Mouse (Mus musculus): ENCODE measurements around the gene Pik3cd. TPM values are rescaled to one million over a fixed set of nuclear protein-coding genes. Genes with fewer than 3 reads are reported as not detected.
A peak's percentile ranks its signal among the peaks of the same experiment; 100 is the strongest.

Pik3cd gene
- polyA plus RNA-seq, 1 experiment from 2014 or later: 3.8 TPM

DNA sequence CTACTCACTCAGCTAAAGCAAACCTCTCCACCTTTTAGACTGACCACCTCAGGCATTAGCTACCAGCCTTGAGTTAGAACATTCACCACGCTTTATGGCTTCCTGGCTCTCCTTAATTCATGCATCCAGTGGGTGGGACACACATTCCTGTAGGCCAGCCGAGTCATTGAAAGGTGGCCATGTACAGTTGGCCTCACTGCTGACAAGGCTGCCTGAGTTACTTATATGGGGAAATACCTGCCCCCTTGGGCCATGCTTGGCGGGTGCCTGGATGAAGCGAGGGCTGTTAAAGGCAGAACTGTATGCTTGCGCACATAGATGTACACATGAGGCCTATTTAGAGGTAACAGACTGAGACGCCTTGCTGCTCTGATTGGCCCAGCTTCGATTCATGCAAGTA, 37.9 kb upstream of the Pik3cd start:
- H3K9ac ChIP-seq (ENCODE audit: low read depth, low read length): no peak overlapping the region
- WGBS: 67% methylated on average over 7 of the region's 7 CpGs
- no peaks in the 10 kb centered on the region for H3K36me3 ChIP-seq (ENCODE audit: insufficient read depth, low read length)
- peaks cover 11% of the 10 kb centered on the region for H3K4me1 ChIP-seq (replicated peaks; ENCODE audit: insufficient read depth, low read length)
- H3K4me3 ChIP-seq (replicated peaks; ENCODE audit: low read depth, low read length): no peak overlapping the region
- no peak for TF ChIP-seq CTCF (IDR thresholded peaks at IDR 0.05; ENCODE audit: low read depth)
- DNase-seq (ENCODE audit: low spot score) (no peak), ATAC-seq (replicated peaks; ENCODE audit: low FRiP score, low read depth) (no peak)
- peak overlapping the region; percentile 25; the same call in 1 of the 2 replicates for H3K27ac ChIP-seq
- no peak overlapping the region for H3K4me2 ChIP-seq (ENCODE audit: low read length)
- no peaks in the 10 kb centered on the region for H3K27me3 ChIP-seq (ENCODE audit: insufficient read depth, low read length)
- H3K9me3 ChIP-seq (replicated peaks; ENCODE audit: low read length): no peaks in the 10 kb centered on the region

DNA sequence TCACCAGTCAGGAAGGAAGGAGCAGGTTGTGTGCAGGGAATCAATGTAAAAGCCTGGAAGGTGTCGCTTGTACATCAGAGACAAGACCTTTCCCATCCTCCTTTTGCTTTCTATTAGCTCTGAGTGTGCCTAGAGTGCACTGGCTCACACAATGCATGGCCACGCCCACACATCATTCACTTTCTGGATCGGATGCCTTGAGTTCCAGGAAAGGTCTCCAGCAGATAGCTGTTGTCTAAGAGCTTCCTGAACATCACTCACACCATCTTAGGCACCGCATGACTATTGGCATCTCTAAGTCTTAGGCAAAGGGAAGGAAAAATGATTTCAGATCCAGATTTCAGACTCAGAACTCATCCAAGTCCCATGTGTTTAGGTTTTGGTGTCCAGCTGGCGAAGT, 37.1 kb upstream of the Pik3cd start:
- Histone ChIP-seq H3K9ac (ENCODE audit: low read depth, low read length) (no peak overlapping the region), H3K4me3 (replicated peaks; ENCODE audit: low read depth, low read length) (no peak overlapping the region), H3K4me1 (replicated peaks; ENCODE audit: insufficient read depth, low read length) (peaks cover 14% of the 10 kb centered on the region), H3K4me2 (ENCODE audit: low read length) (no peak overlapping the region), H3K36me3 (ENCODE audit: insufficient read depth, low read length) (no peaks in the 10 kb centered on the region), H3K27me3 (ENCODE audit: insufficient read depth, low read length) (no peaks in the 10 kb centered on the region), H3K9me3 (replicated peaks; ENCODE audit: low read length) (no peaks in the 10 kb centered on the region), H3K27ac (no peak overlapping the region)
- WGBS: 78% methylated on average over 5 of the region's 5 CpGs
- TF ChIP-seq CTCF (IDR thresholded peaks at IDR 0.05; ENCODE audit: low read depth): no peak
- DNase-seq (ENCODE audit: low spot score): no peak
- ATAC-seq (replicated peaks; ENCODE audit: low FRiP score, low read depth): no peak

DNA sequence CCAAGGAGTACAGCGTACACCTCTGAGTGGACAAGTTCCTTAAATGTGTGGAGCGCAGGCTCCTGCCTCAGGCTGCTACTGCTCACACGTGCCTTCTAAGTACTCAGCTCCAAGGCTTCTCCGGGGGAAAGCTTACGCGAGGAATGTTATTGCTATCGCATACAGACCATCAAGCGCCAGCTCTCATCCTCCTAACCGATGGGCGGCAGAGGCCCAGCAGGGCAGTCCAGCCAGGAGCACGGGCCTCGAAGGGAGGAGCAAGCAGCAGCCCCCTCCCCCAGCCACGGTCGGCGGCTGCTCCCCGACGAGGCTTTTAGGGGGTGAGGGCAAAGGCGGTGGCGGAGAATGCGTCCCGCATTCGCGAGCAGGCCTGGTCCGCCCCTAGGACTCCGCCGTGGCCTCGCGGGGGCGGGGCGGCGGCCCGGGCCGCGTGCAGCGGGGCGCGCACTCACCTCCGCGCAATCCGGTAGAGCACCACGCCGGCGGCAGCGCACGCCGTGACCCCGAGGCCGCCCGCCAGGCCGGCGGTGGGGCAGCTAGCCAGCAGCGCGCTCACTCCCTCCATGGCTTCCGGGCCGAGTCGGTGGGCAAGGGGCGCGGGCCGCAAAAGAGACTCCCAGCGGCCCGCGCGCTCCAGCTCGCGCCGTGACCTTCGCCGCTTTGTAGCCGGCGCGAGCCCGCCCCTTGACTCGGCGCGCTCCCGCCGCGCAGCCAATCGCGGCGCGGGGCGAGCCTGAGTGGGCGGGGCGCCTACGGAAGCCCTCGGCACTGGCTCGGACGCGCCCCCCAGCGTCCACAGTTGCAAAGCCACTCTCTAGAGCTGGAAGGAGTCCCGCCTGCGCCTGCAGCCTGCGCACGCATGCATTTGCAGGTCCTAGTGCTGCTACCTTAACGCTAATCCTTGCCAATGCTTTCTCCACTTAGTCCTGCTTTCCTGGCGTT, 35.3 kb upstream of the Pik3cd start, which contains the start of gene Tmem201:
Gene Tmem201 (minus strand): TSS at position 662 of the 942 bp plus-strand sequence.
- Histone ChIP-seq H3K36me3 (ENCODE audit: insufficient read depth, low read length) (no peaks in the 10 kb centered on the region), H3K9ac (ENCODE audit: low read depth, low read length) (peak within 1 kb of the TSS; percentile 83), H3K27ac (peak within 1 kb of the TSS; percentile 77), H3K9me3 (replicated peaks; ENCODE audit: low read length) (no peaks in the 10 kb centered on the region), H3K27me3 (ENCODE audit: insufficient read depth, low read length) (no peaks in the 10 kb centered on the region), H3K4me2 (ENCODE audit: low read length) (peak within 1 kb of the TSS; percentile 91), H3K4me3 (replicated peaks; ENCODE audit: low read depth, low read length) (peak within 1 kb of the TSS; percentile 77), H3K4me1 (replicated peaks; ENCODE audit: insufficient read depth, low read length) (peaks cover 29% of the 10 kb centered on the region)
- ATAC-seq (replicated peaks; ENCODE audit: low FRiP score, low read depth) (peak; percentile 88), DNase-seq (ENCODE audit: low spot score) (peak; percentile 97)
- TF ChIP-seq CTCF (IDR thresholded peaks at IDR 0.05; ENCODE audit: low read depth): peak; percentile 81
- under 1% methylated on average over 93 of the region's 97 CpGs for WGBS

DNA sequence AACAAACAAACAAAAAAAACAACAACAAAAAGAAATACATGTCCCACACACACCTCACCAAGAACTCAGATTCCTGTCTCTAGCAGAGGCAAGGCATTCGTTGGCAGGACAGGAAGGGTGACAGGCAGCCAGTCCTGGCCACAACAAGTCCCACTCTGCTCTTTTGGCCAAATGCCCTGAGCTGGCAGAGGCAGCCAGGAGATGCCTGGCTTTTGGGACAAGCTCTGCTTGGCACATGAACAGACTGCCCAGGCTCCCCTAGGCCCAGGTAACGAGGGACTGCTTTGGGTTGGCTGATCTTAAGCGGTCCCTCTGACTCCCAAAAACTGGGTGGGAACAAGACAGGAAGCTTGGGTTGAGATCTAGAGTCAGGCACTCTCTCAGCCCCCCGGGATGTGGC, 34.2 kb upstream of the Pik3cd start:
- Histone ChIP-seq H3K4me1 (replicated peaks; ENCODE audit: insufficient read depth, low read length) (peaks cover 29% of the 10 kb centered on the region), H3K9me3 (replicated peaks; ENCODE audit: low read length) (no peaks in the 10 kb centered on the region), H3K4me2 (ENCODE audit: low read length) (peak overlapping the region; percentile 91), H3K27ac (no peak overlapping the region), H3K27me3 (ENCODE audit: insufficient read depth, low read length) (no peaks in the 10 kb centered on the region), H3K36me3 (ENCODE audit: insufficient read depth, low read length) (no peaks in the 10 kb centered on the region), H3K4me3 (replicated peaks; ENCODE audit: low read depth, low read length) (peak overlapping the region; percentile 77), H3K9ac (ENCODE audit: low read depth, low read length) (peak overlapping the region; percentile 83)
- ATAC-seq (replicated peaks; ENCODE audit: low FRiP score, low read depth) (no peak), DNase-seq (ENCODE audit: low spot score) (no peak)
- no peak for TF ChIP-seq CTCF (IDR thresholded peaks at IDR 0.05; ENCODE audit: low read depth)
- WGBS: 17% methylated on average over 4 of the region's 4 CpGs

DNA sequence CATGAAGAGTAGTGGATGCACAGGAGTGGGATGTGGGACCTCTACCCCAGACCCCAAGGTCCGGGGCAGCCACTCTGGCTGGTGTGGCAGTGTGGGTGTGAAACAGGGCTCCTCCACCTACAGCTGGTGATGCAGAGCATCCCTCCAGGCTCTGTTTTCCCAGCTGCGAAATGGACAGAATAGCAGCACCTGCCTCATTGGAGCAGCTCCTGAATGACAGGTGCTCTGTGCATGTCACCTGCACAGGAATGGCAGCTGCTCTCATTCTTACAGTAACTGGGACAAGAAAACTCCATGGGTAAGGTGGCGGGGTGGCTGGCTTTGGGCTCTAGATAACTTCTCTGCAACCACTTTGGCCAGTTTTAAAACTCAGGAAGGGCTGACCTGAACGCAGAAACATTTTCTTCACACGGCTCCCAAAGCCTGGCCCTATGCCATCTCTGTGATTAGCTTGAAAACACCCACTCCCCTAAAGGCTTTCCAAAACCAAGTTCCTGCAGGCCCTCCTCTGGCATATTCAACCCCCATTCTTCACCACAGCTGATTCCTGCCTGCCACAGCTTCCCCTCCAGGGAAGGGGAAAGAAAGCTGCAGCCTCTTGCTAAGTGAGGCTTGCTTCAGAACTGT, 33.4 kb upstream of the Pik3cd start:
- H3K27ac ChIP-seq: no peak overlapping the region
- WGBS: 63% methylated on average over 5 of the region's 5 CpGs
- H3K9ac ChIP-seq (ENCODE audit: low read depth, low read length): no peak overlapping the region
- DNase-seq (ENCODE audit: low spot score): no peak
- no peaks in the 10 kb centered on the region for H3K9me3 ChIP-seq (replicated peaks; ENCODE audit: low read length)
- peaks cover under 1% of the 10 kb centered on the region; the same call in 1 of the 2 replicates for H3K36me3 ChIP-seq (ENCODE audit: insufficient read depth, low read length)
- TF ChIP-seq CTCF (IDR thresholded peaks at IDR 0.05; ENCODE audit: low read depth): no peak
- peak overlapping the region; percentile 91; the same call in 1 of the 2 replicates for H3K4me2 ChIP-seq (ENCODE audit: low read length)
- H3K4me3 ChIP-seq (replicated peaks; ENCODE audit: low read depth, low read length): no peak overlapping the region
- H3K4me1 ChIP-seq (replicated peaks; ENCODE audit: insufficient read depth, low read length): peaks cover 29% of the 10 kb centered on the region
- no peaks in the 10 kb centered on the region for H3K27me3 ChIP-seq (ENCODE audit: insufficient read depth, low read length)
- ATAC-seq (replicated peaks; ENCODE audit: low FRiP score, low read depth): no peak

DNA sequence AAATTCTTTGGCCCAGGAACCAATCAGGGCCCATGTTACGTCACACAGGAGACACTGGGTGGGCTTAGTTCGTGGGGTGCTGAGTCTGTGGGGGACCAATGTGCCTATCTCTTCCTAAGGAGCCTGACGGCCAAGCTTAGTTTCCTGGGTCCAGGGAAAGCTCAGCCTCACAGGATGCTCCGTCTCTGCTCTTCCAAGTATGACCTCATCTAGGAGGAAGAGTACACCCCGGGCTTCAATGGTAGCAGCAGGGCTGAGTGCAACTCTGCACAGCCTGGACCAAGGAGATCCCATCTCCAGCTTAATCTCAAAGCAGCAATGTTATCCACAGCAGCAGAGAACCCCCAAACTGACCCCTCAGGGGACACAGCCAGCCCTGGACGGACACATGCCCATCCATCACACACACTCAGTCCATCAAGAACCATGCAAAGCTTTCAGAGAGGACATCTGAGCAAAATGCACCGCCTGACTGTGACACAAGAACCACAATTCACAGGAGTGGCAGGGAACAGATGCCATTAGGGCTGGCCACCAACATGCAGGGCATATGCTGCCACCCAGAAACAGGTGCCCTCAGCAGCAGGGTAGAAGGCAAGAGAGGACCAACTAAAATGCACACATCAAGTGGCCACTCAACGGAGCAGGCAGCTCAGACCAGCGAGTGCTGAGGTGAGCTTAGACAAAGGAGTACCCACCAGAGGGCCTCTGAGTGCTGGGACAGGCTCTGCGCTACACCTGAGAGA, 32.5 kb upstream of the Pik3cd start:
- H3K27me3 ChIP-seq (ENCODE audit: insufficient read depth, low read length): no peaks in the 10 kb centered on the region
- WGBS: 78% methylated on average over 10 of the region's 10 CpGs
- H3K4me2 ChIP-seq (ENCODE audit: low read length): no peak overlapping the region
- no peak for ATAC-seq (replicated peaks; ENCODE audit: low FRiP score, low read depth)
- H3K36me3 ChIP-seq (ENCODE audit: insufficient read depth, low read length): peaks cover 4% of the 10 kb centered on the region
- no peak for DNase-seq (ENCODE audit: low spot score)
- peaks cover 29% of the 10 kb centered on the region for H3K4me1 ChIP-seq (replicated peaks; ENCODE audit: insufficient read depth, low read length)
- H3K9ac ChIP-seq (ENCODE audit: low read depth, low read length): no peak overlapping the region
- no peak overlapping the region for H3K27ac ChIP-seq
- H3K4me3 ChIP-seq (replicated peaks; ENCODE audit: low read depth, low read length): no peak overlapping the region
- TF ChIP-seq CTCF (IDR thresholded peaks at IDR 0.05; ENCODE audit: low read depth): no peak
- H3K9me3 ChIP-seq (replicated peaks; ENCODE audit: low read length): no peaks in the 10 kb centered on the region

All from kidney, postnatal 0 days (tissue).